Mouse (Mus musculus): ENCODE measurements at regions not wholly inside any gene's neighbourhood (a gene's known extent, or its start where the extent isn't known, plus 50 kb on each side); places are given as distances from the start of the nearest gene placed in this dataset.

DNA sequence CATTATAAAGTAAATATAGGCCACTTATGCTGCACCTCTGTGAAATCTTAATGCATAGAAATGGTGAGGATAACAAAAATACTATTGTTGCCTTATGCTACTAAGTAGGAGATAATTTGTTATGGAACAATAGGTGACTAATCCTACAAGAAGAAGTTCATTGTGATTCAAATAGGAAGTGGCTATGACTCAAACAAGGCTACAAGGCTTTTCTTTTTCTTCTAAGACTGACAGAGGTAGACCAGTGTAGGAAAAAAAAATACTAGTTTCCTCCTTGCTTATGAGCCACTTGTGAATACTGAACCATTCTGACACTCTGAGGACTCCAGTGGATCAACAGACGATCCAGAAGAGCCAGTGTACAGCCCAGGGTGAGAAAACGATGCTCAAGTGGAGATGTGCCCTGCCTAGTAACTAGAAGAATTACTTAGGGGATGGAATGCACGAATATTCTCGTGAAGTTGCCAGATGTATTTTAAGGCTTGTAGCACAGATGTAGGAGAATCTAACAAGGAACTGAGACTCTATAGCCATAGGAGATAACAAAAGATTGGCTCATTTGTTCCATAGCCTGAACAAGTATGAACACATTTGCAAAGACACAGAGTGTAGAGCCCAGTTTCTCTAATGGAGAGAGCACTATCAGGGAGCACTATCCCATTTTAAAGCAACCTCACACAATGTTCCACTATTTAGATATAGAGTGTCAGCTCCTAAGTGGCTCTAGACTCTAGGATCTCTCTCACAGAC lies 60.3 kb downstream of the Fzd1 start:
- no peak for DNase-seq

DNA sequence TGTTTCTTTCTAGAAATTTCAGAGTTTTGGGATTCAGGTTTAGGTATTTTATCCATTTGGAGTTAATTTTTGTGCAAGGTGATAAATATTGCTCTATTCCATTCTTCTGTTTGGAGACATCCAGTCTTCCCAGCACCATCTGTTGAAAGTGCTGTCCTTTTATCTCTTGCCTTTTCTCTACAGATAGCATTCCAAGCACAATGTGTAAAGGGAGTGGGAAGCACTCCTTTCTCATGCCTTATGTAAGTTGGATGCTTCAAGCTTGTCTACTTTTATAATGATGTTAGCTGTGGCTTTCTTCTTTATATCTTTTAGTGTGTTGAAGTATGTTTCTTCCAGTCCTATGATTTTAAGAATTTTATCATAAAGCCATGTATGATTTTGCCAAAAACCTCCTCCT lies 61.1 kb downstream of the Fzd1 start:
- no peak for DNase-seq

DNA sequence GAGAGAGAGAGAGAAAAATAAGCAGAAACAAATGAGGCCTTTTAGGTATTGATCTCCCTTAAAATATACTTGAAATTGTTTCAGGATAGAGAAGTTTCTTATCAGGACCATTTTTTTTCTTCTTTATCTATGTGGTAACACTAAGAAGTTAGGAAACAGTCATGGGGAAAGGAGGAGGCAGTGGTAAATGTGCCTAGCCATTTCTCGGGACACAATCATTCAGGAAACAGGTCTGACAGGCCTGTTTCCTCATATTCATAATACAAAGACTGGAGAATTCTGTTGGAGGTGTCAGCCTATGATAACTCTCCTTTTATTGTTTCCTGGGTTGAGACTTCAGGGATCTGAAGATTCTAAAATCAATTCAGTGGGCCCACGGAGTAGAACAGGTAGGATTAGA lies 68.7 kb downstream of the Fzd1 start:
- no peak for DNase-seq

DNA sequence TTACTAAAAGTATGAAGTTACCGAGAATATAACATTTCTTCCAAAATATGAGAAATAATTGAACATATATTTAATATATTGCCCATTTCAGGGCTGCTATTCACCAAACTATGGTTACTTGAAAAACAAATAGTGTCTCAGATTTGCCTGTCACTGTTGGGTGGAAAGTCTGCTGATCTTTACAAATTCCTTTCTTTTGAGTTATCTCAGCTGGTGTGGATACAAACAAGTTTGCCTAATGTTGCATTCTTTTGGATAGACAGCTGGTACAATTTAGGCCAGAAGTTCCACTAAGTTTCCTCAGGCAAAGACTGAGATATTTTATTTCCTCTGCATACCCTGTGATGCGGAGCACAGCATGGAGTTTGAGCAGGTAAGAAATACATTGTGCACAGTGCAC lies 82.5 kb downstream of the Fzd1 start:
- DNase-seq = no peak

DNA sequence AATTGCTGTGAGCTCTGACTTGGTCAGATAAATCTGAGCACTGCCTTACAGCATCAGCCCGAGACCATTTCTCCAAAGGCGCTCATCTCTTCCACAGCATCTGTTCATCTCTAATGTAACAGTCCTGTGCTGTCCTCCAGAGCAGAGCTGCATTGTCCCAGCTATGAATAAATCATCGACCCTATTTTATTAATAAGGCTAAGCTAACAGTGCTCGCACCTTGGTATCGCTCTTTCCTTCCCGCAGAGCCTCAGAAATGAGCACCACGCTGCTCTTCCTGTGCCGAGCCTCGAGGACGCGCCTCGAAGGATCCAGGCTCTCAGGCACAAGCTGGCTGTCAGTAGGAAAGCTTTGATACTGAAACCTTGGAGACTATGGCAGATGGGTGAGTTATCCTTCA lies 91.5 kb downstream of the Fzd1 start:
- DNase-seq = no peak

DNA sequence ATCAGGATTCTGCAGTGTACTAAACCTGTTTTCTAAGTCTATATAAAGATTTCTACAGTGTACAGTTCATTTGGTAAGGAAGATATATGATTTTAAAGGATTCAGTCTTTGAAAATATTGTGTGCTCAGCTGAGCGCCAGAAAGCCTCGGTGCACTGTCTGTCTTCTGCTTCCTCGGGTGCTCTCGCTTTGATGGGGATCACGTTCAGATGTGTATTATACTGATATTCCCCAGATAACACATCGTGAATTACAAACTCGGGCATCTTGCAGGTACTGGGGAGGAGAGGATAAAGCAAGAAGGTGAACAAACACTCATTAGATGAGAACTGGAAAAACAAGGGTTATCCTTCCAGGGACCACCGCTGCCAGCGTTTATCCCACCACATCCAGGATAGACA lies 91.9 kb downstream of the Fzd1 start:
- DNase-seq = no peak

DNA sequence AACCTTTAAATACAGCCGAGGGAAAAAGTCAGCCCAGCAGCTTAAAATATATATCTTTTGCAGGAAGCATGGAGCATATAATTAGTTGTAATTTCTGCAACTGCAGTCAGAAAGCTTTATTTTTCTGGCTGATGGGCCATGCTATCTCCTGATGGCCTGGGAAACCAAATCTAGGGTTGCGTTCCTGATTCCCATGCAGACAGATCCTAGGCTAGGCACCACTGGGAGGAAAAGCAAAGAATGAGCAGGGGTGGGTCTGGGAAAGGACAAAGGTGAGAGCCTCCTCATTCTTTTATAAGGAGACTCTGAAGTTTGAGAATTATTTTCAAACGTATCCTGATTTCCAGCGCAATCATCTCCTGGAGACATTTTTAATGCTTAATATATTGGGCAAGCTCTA lies 92.9 kb downstream of the Fzd1 start:
- DNase-seq = no peak

DNA sequence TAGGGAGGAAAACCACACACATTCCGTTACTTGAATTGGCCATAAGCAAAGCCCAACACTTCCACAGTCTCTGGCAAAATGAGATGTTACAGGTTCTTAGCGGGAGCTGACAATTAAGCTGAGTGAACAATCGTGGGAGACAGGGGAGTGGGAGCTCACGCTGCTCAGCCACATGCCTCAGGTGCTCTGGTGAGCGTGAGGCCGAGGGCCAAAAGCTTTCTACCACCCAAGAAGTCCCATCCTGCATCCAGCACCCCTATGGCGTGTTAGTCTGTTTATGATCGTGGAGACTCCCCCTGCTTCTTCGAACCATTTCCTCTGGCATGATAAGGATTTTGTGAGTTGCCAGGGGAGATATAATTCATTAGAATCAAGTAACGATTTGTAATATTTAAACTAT lies 93.3 kb downstream of the Fzd1 start:
- DNase-seq = no peak

DNA sequence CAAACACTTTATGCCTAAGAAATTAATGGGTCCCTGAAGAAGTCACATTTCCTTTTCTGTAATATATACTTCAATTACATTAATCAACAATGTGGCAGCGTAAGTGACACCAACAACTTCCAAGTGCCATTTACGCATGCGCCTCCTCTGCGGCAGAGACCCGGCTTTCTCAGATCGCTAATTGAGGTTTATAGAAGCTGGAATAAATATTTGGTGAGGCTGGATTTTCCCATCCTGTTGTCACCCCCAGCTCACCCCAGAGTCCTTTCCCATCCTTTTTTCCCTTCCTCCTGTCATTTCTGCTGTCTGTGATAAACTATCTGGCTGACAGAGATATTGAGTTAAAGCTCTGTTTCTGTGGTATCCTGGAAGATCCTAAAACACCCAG lies 95.6 kb downstream of the Fzd1 start:
- no peak for DNase-seq

DNA sequence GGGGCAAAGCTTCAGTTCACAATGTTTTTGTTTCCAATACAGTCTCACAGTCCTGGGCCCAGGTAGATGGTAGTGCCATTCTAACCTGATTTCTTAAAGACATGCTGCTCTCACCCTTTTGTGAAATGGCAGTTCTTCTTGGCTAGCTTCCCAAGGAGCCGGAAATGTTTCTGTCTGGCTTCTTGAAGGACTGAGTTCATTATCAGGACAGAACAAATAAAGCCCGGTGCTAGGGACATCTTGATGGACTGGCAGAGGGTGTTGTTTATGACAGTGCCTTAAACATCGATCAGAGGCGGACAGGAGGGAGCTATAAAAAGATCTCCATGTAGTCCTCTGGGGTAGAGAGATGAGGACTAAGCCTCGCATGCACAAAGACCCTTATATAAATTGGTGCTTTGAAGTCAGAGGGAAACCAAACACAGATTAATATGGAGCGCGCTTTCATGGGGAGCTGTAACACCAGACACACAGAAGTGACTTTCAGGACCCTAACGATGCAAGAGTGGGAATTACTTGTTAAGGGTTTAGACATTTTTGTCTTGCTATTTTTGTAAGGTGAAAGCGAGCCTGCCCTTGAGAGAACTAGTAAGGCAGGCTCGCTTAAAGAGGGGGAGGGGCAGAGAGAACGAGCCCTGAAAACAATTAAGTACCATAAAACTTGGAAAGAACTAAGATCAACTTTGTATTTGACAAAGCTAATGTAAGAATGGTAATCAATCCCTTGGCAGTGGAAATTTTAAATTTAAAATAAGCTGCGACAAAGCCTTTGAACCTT lies 96.2 kb downstream of the Fzd1 start:
- DNase-seq = no peak

DNA sequence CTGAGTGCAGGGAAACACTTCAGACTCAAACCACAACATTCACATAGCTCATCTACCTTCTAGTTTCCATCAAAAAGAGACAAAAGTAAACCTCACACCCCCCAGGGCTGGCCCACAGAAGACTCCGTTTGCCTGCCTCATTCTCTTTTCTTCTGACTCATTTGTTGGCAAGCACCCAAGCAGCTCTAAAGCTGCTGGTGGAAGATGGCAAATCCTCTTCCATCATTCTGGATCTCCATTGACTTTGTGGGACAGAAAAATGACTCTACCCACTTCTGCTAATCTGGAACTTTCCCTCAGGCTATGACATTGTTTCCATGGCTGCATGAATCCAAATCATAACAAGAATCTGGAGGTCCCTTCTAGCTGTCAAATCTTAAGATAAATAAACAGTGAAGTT lies 99.9 kb downstream of the Fzd1 start:
- no peak for DNase-seq

DNA sequence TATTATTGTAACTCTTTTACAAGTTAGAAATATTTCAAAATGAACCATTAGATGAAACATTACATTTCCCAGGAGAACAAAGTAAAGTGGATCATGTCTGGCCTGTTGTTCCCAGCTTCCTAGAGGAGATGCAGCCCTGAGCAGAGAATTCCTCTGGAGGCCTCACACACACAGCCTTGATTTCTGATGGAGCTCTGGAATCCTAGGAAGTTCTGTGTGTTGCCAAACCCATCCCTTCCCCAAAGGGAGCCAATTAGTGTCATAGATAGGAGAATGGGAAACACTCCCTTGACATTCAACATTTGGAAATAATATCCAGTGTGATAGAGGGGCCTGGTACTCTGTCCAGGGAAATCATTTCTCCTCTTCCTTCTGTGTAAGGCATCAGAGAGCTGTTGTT lies 103.6 kb downstream of the Fzd1 start:
- no peak for DNase-seq

DNA sequence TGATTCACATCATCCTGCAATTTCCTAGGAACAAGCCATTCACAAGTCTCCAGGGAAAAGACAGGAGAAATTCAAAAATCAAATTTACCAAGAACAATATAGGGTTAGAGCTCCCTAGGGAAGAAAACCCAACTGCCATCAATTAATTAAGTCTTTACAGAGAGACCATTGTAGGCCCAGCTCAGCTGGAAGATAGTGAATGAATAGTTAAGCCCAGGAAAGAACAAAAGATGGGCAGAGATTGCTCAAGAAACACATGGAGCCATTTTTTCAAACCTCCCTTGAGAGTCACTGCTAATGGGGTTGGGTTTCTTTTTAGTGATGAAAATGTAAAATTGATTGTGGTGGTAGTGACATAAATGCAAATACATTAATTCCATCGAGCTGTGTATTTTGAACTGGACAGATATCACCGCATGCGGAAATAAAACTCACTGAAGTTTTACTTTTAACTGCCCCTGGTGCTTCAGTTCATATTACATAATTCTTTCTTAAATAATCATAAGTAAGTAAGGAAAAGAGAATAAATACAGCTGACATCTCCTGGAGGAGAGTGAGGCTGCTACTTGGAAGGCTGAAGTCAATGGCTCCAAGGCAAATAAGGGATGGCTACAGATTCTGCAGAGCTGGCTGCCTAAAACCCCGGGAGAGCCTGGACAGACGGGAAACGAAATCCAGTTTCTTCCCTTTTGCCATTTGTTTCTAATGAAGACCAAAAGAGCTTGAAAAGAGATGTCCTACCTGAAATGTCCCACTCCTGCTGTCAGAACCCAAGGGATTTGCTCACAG lies 106.5 kb downstream of the Fzd1 start:
- no peak for DNase-seq

DNA sequence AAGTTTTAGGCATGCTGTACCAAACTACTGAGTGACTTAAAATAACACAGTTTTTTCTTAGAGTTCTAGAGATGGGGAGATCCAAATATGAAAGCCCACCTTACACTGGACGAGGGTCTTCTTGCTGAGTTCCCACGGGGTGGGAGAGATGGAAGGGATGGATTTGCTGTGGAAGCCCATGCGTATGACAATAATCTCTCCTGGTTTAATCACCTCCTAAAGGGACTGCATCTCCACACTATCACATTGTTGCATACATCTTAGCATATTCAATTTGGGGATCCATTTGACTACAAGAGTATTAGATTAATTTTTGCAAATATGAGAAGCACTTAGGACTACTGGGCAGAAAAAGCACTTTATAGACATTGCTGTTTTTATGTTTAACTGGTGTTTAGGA lies 107.1 kb downstream of the Fzd1 start:
- no peak for DNase-seq

DNA sequence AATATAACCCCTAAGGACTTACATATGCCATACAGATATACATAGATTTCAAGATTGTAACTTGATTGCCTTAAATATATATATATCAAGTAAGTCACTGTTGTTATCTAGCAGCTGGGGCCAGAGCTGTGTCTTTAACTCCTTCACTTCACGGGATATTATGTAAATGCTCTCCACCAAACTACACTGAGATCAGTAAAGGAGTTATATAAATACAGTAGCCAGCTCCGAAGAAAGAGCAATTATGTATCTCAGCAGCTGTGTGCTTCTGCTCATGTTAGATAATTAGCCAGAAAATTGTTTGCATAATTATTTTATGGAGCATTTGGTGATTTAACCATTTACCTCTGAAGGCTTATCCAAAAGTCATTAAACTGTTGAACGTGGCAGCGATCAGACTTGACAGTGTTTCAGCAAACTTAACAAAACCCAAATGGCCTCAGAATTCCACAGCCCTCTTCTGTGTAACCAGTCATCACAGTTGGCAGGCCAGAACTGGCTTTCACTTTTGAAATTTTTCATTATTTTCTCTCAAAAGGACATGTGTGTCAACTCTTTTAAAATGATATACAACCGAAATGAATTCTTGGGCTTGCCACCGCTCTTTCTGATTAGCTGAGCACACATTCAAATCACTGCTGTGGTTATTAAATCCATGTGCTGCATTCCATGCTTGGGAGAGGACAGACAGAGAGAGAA lies 107.8 kb downstream of the Fzd1 start:
- no peak for DNase-seq

DNA sequence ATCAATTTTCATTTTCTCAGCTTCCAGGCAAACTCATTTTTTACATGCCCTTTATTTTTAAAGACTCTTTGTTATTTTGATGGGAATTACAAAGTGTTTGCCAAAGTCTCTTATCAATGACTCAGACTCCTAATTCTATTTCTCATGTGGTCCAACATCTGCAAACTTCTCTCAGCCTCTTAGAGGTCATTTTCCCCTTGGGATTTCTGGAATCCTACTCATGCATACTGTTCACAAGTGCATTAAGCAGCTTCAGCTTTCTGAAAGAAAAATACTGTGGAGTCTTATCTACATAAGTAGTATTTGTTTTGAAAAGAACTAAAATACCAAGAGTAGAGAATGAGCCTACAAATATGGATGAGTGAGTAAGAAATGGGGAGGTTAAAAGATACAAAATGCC lies 116.8 kb downstream of the Fzd1 start:
- no peak for DNase-seq

DNA sequence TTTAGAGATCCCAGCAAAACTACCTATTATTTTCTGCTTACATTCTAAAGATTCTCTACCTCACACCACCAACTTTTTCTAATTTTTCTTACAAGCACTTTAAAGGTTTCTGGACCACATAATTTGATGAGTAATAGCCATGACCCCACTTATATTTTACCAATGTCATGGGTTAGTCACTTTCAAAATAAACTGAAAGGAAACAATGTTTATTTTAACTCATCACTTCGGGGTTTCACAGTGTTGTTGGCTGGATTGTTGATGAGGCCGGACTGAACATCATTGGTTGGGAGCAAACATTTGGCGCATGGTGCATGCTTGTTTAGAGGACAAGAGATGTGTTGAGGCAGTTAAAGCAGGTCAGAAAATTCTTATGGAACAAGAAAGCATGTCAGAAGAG lies 124.1 kb downstream of the Fzd1 start:
- no peak for DNase-seq

DNA sequence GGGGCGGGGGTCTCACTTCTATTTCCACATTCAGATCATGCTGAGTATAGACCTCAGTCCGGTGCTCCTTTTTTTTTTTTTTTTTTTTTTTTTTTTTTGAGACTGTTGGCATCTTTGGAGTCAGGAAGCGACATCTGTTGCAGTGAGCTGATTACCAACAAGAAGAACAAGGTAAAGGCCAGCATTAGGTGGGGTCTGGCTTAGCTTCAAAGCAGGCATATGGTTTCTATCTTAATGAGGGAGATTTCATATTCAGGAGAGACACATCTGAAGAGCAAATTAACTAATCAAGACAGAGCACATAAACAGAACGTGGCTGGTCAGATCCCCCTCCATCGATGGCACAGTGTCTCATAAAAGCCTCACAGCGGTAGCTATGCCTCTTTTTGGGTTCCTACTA lies 132.6 kb downstream of the Fzd1 start:
- no peak for DNase-seq

DNA sequence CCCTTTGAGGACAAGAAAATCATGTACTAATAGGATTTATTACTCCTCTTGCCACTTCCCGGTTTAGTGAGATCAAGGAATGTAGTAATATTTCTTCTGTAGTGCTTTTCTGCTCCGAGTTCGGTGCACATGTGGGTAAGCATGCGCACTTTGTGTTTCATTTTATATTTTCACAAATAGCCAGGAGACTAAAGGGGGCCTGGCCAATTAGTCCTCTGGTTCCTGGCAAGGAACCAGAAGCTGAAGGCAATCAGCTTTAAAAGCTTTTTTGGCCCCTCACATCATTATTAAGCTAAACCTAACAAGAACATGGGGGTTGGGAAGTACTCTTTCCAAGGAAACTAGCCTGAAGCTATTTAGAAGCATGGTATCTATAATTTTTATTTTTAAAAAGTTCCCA lies 134.2 kb downstream of the Fzd1 start:
- DNase-seq = no peak

DNA sequence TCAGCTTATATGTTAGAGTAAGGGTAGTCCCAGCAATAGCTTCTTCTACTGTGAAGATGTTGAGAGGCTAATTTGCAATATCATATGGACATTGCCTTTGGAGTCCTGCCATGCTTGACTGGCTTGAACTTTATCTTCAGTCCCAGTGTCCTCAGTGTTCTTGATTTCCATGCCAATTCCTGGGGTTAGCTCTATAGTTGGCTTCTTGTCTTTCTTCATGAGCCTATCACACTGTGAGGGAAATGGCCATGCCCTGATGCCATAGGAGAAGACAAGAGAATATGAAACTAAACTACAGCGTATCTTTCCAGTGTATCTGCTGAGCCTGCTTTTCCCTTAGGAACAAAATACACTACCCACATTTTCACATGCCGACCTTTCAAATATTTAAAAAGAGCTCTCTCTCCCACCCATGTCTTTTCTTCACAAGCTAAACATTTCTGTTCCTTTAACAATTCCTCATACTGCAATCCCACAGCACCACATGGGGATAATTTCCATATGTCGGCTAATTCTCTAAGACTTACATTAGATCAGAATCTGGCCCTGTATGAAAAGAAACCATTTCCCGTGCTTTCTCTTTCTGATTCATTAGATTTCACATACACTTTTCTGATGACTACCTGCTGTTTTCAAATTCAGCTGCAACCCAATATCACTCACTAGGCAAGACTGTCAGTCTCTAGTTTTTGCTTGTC lies 137.2 kb downstream of the Fzd1 start:
- DNase-seq = no peak

DNA sequence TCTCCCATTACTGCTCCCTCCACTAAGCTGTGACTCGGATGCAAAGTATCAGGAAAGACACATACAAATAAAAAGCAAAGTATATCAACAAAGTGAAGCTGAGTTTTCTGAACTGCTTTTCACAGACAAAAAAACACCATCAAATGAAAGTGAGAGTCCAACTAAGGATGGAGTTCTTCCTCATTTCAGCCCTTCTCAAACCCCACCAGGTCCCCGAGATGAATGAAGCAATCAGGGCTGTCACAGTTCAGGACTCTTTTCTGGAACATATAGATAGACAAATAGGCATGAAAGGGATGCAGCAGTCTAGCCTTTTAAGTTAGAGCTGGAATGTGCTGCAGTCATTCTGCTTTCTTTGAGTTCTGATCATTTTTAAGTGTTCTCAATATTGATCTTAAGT lies 142.6 kb downstream of the Fzd1 start:
- DNase-seq = no peak

DNA sequence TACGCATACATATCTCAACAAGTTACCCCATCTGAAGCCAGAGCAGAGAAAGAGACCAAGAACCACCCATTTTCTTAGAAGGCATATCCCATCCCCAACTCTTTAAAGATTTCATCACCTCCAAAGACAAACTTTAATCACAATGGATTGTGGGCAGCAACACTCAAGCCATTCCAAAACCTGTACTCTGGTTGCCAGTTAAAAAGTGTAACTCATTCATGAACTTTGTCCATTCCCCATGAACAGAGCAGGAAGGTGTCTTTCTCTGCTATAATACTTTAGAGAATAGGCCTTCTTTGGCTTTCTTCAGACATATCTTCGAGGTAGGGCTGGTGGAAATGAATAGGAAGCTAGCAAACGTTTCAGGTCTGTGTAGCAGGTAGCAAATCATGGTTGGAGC lies 160.4 kb downstream of the Fzd1 start:
- no peak for DNase-seq

DNA sequence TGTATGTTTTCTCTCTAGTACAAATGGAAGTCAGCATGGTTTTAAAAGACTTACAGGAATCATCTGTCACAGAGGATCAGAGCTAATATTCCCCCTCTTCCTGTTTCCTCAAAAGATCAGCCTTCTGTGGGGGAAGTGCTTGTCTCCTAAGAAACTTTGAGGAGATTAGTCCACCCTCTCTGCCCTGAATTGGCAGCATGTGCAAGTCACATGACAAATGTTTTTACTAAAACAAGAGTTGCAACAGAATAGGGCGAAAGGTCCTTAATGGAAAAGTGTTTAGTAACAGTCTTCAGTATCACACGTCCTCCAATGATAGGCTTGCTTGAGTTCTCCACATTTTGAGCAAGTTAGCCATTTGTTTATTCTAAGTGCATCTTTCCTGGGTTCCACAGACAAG lies 162.8 kb downstream of the Fzd1 start:
- DNase-seq = no peak

Measured in right cerebral cortex, postnatal 4 days (tissue).